Mouse (Mus musculus) right cerebral cortex, postnatal 14 days (tissue): ENCODE data around the gene Prkcq.

Experiments used
- DNase-seq: peaks from one replicate; pipeline ENCODE4 v3.0.0; 2022

Gene Prkcq

GRCm38 (mm10) chr2:11187166-11187565 is 15.3 kb downstream of the Prkcq start:
- DNase-seq = no peak

DNA sequence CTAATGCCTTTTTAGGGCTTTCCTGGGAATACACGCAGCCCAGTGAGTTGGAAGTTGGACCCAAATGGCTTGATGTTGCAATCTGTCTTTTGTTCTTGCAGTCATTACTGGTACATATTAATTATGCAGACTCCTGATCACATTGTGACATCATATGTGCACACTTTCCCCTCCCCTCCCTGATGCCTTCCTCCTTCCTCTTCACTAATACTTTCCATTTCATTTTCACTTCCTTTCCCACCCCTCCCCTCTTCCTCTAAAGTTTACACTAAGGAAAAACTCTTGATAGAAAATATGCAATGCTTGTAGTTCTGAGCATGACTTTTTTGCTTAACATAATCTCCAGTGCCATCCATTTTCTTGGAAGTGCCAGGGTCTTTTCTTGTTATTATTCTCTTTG is 16.4 kb downstream of the Prkcq start:
- DNase-seq = no peak

DNA sequence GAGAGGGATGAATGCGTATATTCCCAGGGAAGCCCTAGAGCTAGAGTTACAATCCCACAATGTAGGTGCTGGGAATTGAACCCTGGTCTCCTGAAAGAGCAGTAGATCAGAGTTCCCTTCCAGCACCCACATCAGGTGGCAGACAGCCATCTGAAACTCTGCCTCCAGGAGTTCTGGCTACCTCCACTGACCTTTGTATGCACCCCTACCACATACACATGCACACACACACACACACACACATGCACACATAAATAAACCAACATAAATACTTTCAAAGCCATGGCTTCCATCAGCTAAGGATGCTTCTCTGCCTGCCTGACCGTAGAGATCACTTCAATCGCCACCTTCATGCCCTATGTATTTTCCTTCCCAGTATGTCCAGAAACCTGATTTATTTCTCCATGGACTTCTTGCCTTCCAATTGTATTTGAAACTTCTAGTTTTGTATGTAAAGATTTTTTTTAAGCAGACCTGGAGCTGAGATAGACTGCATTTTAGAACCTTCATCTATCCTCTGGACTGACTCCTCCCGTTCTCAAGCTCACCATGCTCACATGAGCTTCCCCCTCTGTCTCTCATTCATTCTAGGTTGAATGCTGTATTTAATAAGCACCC is 17.4 kb downstream of the Prkcq start:
- no peak for DNase-seq

- no peak for DNase-seq
These were observed 20.6 kb downstream of the Prkcq start for GRCm38 (mm10) chr2:11192281-11193098.

DNA sequence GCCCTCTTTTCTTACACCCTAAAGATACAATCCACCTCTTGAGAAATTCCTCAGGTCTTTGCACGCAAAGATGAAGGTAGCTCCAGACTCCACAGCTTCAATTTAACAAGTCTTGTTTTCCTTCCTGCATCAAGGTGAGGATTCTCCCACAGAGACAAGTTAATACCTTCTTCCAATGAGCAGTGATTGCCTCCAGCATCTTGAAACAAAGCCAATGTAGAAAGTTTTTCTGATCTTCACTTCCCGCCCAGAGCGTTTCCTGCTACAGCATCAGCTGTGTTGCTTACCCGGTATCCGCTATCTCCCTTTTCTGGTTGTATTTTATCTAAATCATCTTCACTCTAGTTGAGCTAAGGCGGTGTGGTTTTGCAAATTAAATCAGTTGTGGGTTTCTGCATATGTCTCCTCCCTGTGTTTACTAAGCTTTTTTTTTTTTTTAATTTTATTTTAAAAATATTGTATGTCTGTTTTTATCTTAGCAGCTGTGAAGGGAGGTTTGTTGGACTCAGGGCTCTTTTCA is 21.3 kb downstream of the Prkcq start:
- DNase-seq = no peak

GRCm38 (mm10) chr2:11194732-11195340 is 22.9 kb downstream of the Prkcq start:
- no peak for DNase-seq

DNA sequence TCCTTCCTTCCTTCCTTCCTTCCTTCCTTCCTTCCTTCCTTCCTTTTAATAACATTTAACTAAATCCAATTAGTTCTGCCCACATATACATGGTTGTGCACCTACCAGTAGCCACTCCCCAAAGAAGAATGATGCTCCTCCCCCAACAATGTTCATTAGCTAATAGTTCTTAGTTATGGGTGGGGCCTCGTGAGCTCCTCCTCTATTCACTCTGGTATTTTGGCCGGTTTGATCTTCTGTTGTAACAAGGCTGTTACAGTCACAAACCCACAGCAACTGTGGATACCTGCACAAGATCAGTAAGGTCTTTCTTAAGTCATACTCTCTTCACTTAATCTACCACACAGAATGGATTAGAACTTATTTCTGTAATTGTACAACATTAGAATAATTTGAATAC is 24.2 kb downstream of the Prkcq start:
- DNase-seq = no peak

- no peak for DNase-seq
These were observed 25.1 kb downstream of the Prkcq start for GRCm38 (mm10) chr2:11196952-11197559.

GRCm38 (mm10) chr2:11199624-11200023 is 27.7 kb downstream of the Prkcq start:
- no peak for DNase-seq

DNA sequence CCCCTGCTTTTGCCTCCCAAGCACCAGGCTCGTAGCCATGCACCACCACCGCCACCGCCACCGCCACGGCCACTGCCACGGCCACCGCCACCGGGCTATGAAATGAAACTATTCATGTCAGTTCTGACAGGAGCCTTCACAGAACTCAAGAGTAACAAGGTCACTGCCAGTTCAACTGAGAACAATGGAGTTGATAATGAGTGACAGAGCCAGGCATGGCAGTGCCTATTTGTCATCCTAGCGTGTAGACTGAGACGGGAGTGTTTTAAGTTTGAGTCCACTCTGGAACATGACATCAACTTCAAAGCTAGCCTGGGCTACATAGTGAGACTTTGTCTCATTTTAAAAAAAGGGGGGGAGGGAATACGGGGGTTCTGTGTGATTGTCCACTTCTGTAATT is 30.9 kb downstream of the Prkcq start:
- DNase-seq = no peak

- no peak for DNase-seq
These were observed 31.4 kb downstream of the Prkcq start for GRCm38 (mm10) chr2:11203261-11203660.

DNA sequence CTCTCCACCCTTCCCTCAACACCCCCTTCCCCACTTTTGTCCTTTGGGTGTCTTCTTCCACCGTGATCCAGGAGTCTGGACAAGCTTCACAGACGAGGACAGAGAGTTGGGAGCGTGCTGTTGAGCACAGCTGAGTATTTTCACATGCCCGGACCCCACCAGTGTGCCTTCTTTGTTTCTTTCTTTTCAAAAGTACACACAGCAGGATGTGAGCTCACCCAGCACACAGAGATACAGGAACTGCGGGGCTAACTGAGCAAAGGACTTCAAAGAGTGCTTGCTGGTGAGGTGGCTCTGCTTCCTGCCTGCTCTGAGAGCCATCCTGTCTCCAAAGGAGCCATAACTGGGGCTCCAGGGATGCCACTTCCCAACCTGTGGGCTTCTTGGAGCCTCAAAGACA is 32.3 kb downstream of the Prkcq start:
- no peak for DNase-seq

- DNase-seq = no peak
These were observed 33.1 kb downstream of the Prkcq start for GRCm38 (mm10) chr2:11204961-11205360.

DNA sequence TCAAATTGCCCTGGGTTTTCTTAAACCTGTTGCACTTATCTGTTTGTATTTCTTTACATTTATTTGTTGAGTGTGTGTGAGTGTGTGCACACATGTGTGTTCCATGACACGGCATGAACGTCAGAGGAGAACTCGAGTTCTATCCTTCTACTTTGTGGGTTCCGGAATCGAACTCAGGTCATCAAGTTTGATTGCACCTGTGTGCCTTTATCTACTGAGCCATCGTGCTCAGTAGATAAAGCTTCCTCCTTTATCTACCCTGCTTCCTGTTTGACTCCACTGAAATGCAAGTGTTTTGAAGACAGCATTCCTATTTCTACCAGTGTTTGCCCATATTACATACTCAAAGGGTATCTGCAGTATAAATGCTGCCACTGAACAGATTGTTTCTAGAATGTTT is 33.8 kb downstream of the Prkcq start:
- DNase-seq = no peak

DNA sequence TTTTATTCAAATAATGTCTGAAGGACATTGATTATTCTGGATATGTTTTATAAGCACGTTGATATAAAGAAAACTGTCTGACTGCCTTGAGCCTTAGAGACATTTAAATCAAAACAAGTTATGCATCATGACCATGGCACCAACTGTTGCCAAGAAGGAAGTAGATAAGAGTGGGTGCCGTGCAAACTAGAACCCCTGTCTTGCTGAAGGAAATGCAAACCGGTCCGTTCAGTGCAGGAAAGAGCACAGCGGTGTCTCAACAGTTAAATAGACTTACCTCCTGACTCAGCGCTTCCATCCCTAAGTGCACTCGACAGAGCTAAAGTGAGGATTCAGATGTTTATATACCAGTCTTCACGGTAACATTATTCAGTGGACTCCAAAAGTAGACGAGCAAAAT is 36.4 kb downstream of the Prkcq start:
- no peak for DNase-seq

DNA sequence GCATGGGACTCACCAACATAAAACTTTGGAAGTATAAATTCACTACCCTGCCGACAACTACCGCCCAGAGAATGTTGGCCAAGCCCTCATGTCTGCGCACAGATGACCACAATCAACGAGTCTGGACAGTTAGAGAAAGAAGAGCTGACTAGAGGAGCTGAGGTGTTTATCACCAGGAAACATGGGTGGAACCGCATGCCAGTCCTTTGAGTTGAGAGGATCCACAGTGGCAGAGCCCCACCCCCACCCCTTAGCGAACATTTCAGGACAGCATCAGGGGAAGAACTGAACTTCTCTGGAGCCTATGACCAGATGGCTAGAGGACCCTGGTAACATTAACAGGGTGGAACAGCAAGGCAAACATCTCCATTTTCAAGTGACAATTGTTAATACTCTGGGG is 37.4 kb downstream of the Prkcq start:
- DNase-seq = no peak

DNA sequence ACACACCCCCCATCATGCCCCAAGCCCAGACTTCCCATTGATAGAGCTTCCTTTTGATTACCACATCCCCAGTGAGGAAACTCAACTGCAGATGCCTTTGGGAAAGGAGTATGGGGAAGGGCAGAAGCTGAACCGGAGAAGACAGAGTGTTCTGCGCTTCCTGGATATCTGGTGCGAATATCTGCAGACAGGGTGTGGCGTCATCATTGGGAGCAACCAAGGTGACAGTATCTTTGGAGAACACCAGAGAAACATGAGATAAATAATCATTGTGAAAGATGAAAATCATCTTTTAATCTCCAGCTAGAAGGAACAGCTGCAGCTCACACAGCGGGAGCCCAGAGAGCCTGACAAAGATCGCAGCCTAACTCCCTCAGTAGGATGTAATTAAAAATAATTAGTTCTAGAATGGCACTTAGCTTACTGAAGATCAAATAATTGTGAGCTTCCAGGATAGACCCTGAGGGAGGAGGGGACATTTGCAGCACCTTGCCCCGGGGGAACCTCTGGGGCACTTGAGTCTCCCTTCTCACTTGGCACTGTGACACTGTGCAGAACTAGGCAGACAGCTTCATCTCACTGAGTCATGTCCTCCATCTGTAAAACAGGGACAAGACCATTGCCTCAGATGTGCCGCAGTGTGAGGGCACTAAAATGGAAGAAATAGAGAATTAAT is 38.5 kb downstream of the Prkcq start:
- DNase-seq = no peak

DNA sequence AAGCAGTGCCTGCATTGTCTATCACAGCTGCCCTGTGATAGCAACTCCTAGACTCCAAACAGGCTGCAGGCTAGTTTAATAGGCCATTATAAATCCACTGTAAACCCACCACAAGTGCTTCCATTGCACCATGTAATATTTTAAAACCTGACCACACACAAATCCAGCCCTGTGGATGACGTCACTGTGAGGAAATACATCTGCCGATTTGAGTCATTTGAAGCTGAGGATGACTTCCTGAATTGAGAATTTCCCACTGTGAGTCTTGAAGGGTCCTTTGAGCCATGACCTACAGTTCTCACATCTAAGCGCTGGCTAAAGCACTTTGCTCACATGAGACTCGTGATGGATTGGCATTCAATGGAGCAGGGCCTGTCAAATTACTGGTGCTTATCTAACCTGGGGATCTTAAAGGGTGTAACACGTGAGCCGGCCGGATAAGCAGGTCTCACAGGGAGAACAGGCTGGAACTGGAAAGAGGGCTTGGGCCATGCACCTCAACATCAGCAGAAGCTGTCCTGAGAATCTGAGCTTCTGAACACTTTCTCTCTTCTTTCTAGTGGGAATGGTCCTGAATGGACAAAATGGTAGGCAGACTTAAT is 40.2 kb downstream of the Prkcq start:
- no peak for DNase-seq

DNA sequence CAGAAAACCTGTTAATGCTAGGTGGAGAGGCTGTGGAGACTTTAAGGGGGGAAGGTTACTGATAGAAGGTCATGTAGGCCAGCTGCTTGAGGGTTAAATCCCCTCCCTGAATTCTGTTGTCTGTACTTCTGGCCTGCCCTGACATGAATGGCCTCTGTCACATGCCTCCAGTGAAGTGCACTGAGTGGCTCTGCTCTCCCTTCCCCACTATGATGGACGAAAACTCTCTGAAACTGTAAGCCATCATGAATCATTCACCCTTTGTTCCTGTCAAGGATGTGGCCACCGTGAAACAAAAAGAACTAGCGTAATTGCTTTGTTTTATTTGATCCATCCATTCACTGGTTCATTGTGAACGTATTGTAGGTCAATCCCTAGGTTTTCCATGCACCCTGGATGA is 44.5 kb downstream of the Prkcq start:
- DNase-seq = no peak

DNA sequence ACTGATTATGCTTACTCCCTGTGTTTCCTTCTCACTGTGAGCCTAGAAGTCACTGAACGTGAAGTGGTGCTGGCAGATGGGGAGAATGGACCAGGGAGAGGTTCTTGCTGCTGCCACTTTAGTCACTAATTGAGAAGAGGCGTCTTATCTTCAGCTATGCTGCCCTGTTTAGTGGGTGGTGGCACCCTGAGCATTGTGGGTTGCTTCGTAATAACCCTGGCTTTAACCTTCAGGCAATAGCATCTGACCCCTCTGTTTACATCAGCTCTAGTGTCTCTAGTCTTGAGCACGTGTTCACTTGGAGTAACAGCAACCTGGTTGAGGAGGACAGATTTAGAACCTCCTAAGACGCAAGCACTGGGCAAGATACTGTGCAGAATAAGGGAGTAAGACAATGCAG is 44.9 kb downstream of the Prkcq start:
- no peak for DNase-seq

GRCm38 (mm10) chr2:11218122-11218521 is 46.2 kb downstream of the Prkcq start:
- DNase-seq = no peak

DNA sequence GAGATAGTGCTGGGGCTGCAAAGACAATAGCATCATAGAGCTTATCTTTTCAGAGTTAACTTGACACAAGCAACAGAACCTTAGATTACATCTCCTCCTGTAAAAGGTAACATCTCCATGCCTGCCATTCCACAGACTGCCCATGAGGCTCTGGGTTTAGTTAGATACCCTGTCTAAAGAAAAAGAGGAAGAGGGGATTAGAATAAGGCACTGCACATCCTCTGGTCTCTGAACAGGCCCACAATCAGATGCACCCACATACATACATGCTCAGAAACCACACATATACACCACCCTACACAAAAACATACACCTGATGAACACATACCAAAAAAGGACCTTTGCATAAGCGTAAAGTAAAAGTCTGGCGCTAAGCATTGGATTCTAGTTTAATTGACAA is 47.4 kb downstream of the Prkcq start:
- no peak for DNase-seq
